Mouse (Mus musculus) cerebellum, postnatal 25 days (tissue): ENCODE measurements around the gene Mxra7.

Source experiments
- DNase-seq, 2 experiments: peaks; one replicate each; pipeline ENCODE4 v3.0.0; 2021; ENCODE audit warnings: mixed read lengths in 2 of 2

Mxra7 gene

GRCm38 (mm10) chr11:116764946-116765345, 62.9 kb downstream of the Mxra7 start:
- DNase-seq: no peak

DNA sequence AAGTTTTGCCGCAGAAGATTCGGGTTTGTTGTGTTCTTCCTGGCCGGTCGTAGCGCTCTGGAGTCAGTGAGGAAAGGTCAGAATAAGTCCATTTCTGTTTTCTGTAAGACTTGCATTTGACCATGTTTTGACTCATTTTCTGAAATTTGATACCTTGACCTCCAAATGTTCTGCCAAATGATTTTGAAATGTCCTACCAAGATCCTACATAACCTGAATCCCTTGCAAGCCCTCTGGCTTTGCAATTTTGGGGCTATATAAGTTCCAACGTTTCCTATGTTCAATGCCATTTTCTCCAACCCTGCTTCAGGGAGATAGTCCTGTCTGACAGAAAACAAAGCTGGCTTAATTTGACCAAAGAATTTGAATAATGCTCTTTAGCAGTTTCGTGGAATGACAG, 63.5 kb downstream of the Mxra7 start:
- no peak for DNase-seq

DNA sequence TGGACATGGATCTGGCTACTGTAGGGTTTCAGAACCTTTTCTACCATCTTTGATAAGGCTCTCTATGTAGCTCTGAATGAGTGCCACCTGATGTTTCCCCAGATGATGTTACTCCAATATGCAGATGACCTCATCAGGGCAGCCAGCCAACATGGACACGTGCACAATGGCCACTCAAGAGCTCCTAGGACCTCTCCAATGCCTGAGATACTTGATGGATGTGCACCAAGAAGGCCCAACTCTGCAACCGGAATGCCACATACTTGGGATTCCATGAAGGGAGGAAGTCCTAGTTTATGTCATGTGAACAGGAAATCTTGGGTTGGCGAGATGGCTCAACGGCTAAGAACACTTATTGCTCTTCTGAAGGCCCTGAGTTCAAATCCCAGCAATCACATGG, 72.7 kb downstream of the Mxra7 start:
- no peak for DNase-seq

GRCm38 (mm10) chr11:116753674-116754470, 74.0 kb downstream of the Mxra7 start:
- no peak for DNase-seq
